Mouse (Mus musculus) lung, postnatal 0 days (tissue): ENCODE measurements at regions not wholly inside any gene's neighbourhood (a gene's known extent, or its start where the extent isn't known, plus 50 kb on each side); places are given as distances from the start of the nearest gene placed in this dataset.

Experiments used
- ATAC-seq: fragments of 200-750 bp; cut with Nextera tagmentation; 2 replicates; pipeline ENCODE4 v1.8.0; 2017; ENCODE audit warnings: moderate library complexity
- DNase-seq: peaks from one replicate; pipeline ENCODE4 v3.0.0-alpha.2; 2016; ENCODE audit warnings: low spot score
- H3K27ac ChIP-seq: fragments of 300-500 bp; sonication (generic); 2 replicates; pipeline ENCODE4 v1.5.1; 2014; ENCODE audit warnings: antibody characterized with exemption, mild to moderate bottlenecking, low read length, mixed read lengths
- H3K27me3 ChIP-seq: fragments of 300-500 bp; sonication (generic); replicated peaks from 2 replicates; pipeline ENCODE4 v1.6.1; 2014; ENCODE audit warnings: low read length, mixed read lengths; ENCODE audit not compliant: insufficient read depth
- H3K36me3 ChIP-seq: fragments of 300-500 bp; sonication (generic); 2 replicates; pipeline ENCODE4 v1.6.1; 2014; ENCODE audit warnings: low read length, mixed read lengths; ENCODE audit not compliant: insufficient read depth
- H3K4me1 ChIP-seq: fragments of 300-500 bp; sonication (generic); 2 replicates; pipeline ENCODE4 v1.6.1; 2014; ENCODE audit warnings: antibody characterized with exemption, low read depth, low read length, mixed read lengths; ENCODE audit not compliant: insufficient read depth
- H3K4me2 ChIP-seq: fragments of 300-500 bp; sonication (generic); replicated peaks from 2 replicates; pipeline ENCODE4 v1.6.1; 2014; ENCODE audit warnings: low read depth, mild to moderate bottlenecking, low read length, moderate library complexity, mixed read lengths
- H3K4me3 ChIP-seq: fragments of 300-500 bp; sonication (generic); 2 replicates; pipeline ENCODE4 v1.5.1; 2014; ENCODE audit warnings: low read depth, low read length
- H3K9ac ChIP-seq: fragments of 300-500 bp; sonication (generic); replicated peaks from 2 replicates; pipeline ENCODE4 v1.6.1; 2014; ENCODE audit warnings: low read depth, mild to moderate bottlenecking
- H3K9me3 ChIP-seq: fragments of 300-500 bp; sonication (generic); 2 replicates; pipeline ENCODE4 v1.6.1; 2016; ENCODE audit warnings: low read length, mixed read lengths
- CTCF ChIP-seq: IDR thresholded peaks from 2 replicates; pipeline ENCODE4 v1.5.1; 2016; ENCODE audit warnings: antibody characterized with exemption, mild to moderate bottlenecking
- EP300 ChIP-seq: IDR thresholded peaks from 2 replicates; pipeline ENCODE4 v1.6.1; 2016; ENCODE audit warnings: antibody characterized with exemption, mild to moderate bottlenecking, control low read depth
- WGBS: fragments of 180-500 bp; shearing (Covaris S2); extraction: QIAGEN DNeasy Blood & Tissue Kit; methylation state at CpG from one replicate; pipeline ENCODE4 v1.1.7; 2014; 5-methylcytosine and 5-hydroxymethylcytosine counted together

DNA sequence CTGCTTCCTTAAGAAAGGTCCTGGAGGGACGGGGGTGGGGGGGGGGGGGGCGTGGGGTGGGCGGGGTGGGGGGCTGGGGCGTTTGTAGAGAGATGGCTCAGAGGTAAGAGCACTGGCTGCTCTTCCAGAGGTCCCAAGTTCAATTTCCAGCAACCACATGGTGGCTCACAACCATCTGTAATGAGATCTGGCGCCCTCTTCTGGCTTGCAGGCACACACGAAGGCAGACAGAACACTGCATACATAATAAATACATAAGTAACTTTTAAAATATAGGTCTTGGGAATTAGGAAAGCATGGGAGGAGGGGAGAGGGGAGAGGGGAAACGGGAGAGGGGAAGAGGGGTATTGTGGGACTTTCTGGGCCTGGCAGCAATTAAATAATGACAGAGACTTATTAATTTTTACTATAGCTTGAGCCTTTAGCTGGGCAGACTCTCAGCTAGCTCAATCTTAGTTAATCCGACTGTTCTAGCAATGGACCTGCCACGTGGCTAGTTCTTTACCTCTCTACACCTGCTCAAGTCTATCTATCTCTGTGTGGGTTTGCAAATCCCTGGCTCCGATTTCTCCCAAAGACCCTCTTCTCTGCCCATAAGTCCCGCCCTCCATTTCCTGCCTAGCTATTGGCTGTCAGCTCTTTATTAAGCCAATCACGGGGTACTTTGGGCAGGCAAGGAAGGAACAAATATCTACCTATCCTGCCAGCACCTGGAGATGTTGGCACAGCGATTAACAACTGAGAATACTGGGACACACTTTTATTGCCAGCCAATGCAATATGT, 64.1 kb upstream of the Rpl34 start:
- 43% methylated on average over 9 of the region's 13 CpGs for WGBS
- H3K4me1 ChIP-seq = no peaks in the 10 kb centered on the region
- no peak overlapping the region for H3K27ac ChIP-seq
- DNase-seq (no peak), ATAC-seq (no peak)
- no peaks in the 10 kb centered on the region for H3K36me3 ChIP-seq
- H3K9me3 ChIP-seq = no peaks in the 10 kb centered on the region
- no peaks in the 10 kb centered on the region for H3K27me3 ChIP-seq
- H3K4me3 ChIP-seq = no peak overlapping the region
- H3K4me2 ChIP-seq = no peak overlapping the region
- H3K9ac ChIP-seq = no peak overlapping the region
- TF ChIP-seq EP300 = no peak
- peak; percentile 51 for TF ChIP-seq CTCF

DNA sequence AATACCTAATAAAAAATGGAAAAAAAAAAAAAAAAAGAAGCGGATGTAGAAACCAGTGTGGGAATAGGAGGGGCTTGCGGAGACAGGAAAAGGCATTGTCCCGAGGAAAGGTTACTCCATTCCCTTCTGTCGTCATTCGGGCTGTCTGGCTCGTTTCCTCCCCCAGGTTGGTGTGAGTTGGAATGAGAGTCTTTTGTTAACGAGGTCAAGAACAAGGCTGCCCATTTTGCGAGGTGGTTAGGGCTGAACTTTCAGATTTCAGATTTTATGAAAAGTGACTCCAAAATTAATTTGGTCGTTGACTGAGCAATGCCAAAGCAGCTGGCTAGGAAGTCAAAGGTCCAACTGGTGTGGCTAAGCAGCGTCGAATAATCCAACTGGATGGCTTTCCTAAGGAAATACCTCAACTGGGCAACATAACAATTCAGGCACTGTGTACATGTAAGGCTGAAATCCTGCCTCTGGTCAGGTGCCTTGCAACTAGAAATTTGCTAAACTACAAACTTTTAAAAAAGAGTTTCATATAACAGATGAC, 50.6 kb upstream of the Rpl34 start:
- H3K4me2 ChIP-seq = no peak overlapping the region
- no peak overlapping the region for H3K27ac ChIP-seq
- H3K9ac ChIP-seq = no peak overlapping the region
- TF ChIP-seq CTCF (no peak), EP300 (no peak)
- H3K9me3 ChIP-seq = no peaks in the 10 kb centered on the region
- ATAC-seq = no peak
- H3K27me3 ChIP-seq = no peaks in the 10 kb centered on the region
- H3K4me1 ChIP-seq = no peaks in the 10 kb centered on the region
- 62% methylated on average over 11 of the region's 11 CpGs for WGBS
- no peak for DNase-seq
- H3K4me3 ChIP-seq = no peak overlapping the region
- no peaks in the 10 kb centered on the region for H3K36me3 ChIP-seq
